Mouse (Mus musculus) liver, adult 2 months (tissue): ENCODE data around the gene Rap1b.

Experiments used
- CTCF ChIP-seq: fragments of 200-500 bp; IDR thresholded peaks from 2 replicates; pipeline ENCODE4 v1.5.1; 2011; ENCODE audit warnings: low read depth, low read length, control low read depth
- POLR2A ChIP-seq: fragments of 200-500 bp; IDR thresholded peaks from 2 replicates; pipeline ENCODE4 v1.6.1; 2011; ENCODE audit warnings: low read length, control low read depth; ENCODE audit not compliant: insufficient read depth; ENCODE audit errors: extremely low read depth

GRCm38 (mm10) chr10:117768141-117768440 lies 77.7 kb downstream of the Rap1b start:
- TF ChIP-seq CTCF (no peak), POLR2A (no peak)
